Mouse (Mus musculus) adipocyte (in vitro differentiated cells): ENCODE data around the gene Mybl2.

ENCODE experiments used
- DNase-seq: peaks from one replicate; pipeline ENCODE4 v3.0.0-alpha.2; 2016; ENCODE audit warnings: low spot score

Mybl2 gene

GRCm38 (mm10) chr2:163071590-163071989 lies 17.1 kb downstream of the Mybl2 start:
- DNase-seq, result no peak

GRCm38 (mm10) chr2:163073023-163073757 lies 18.7 kb downstream of the Mybl2 start:
- no peak for DNase-seq

- DNase-seq, result no peak
Measured at GRCm38 (mm10) chr2:163074006-163074405, 19.5 kb downstream of the Mybl2 start.

- DNase-seq, result no peak
Measured at GRCm38 (mm10) chr2:163074808-163075207, 20.3 kb downstream of the Mybl2 start.

- no peak for DNase-seq
Measured at GRCm38 (mm10) chr2:163075234-163075633, 20.7 kb downstream of the Mybl2 start.

- DNase-seq, result no peak
Measured at GRCm38 (mm10) chr2:163079041-163079440, 24.6 kb downstream of the Mybl2 start.

- no peak for DNase-seq
Measured at GRCm38 (mm10) chr2:163082591-163082990, 28.1 kb downstream of the Mybl2 start.

GRCm38 (mm10) chr2:163084519-163084918 lies 30.0 kb downstream of the Mybl2 start:
- DNase-seq, result no peak

GRCm38 (mm10) chr2:163085047-163085446 lies 30.6 kb downstream of the Mybl2 start:
- no peak for DNase-seq

- DNase-seq, result no peak
Measured at GRCm38 (mm10) chr2:163086561-163086960, 32.1 kb downstream of the Mybl2 start.

GRCm38 (mm10) chr2:163087728-163088127 lies 33.2 kb downstream of the Mybl2 start, which contains the start of gene Gtsf1l:
TSS of gene Gtsf1l (minus strand) at chr2:163087855.
- DNase-seq, result no peak

- peak; percentile 24 for DNase-seq
Measured at GRCm38 (mm10) chr2:163089475-163090123, 35.1 kb downstream of the Mybl2 start.

GRCm38 (mm10) chr2:163094909-163095308 lies 40.4 kb downstream of the Mybl2 start:
- DNase-seq, result no peak

GRCm38 (mm10) chr2:163095784-163096183 lies 41.3 kb downstream of the Mybl2 start:
- DNase-seq, result peak; percentile 48

GRCm38 (mm10) chr2:163099919-163100318 lies 45.4 kb downstream of the Mybl2 start:
- DNase-seq, result no peak

GRCm38 (mm10) chr2:163100551-163100950 lies 46.1 kb downstream of the Mybl2 start:
- DNase-seq, result no peak

- peak; percentile 57 for DNase-seq
Measured at GRCm38 (mm10) chr2:163101646-163102203, 47.2 kb downstream of the Mybl2 start.

GRCm38 (mm10) chr2:163102216-163102615 lies 47.7 kb downstream of the Mybl2 start:
- no peak for DNase-seq

- DNase-seq, result no peak
Measured at GRCm38 (mm10) chr2:163102900-163103653, 48.6 kb downstream of the Mybl2 start.

GRCm38 (mm10) chr2:163104086-163104770 lies 49.7 kb downstream of the Mybl2 start:
- peak; percentile 13 for DNase-seq

- DNase-seq, result no peak
Measured at GRCm38 (mm10) chr2:163108385-163108784, 53.9 kb downstream of the Mybl2 start.

- no peak for DNase-seq
Measured at GRCm38 (mm10) chr2:163110706-163111105, 56.2 kb downstream of the Mybl2 start.
